Mouse (Mus musculus) lung, postnatal 0 days (tissue): Measurements from ENCODE around the gene Tll1.

ENCODE experiments used
- CTCF ChIP-seq: IDR thresholded peaks from 2 replicates; pipeline ENCODE4 v1.5.1; 2016; ENCODE audit warnings: antibody characterized with exemption, mild to moderate bottlenecking
- EP300 ChIP-seq: IDR thresholded peaks from 2 replicates; pipeline ENCODE4 v1.6.1; 2016; ENCODE audit warnings: antibody characterized with exemption, mild to moderate bottlenecking, control low read depth

GRCm38 (mm10) chr8:64217644-64218043, 11.6 kb upstream of the Tll1 start:
- TF ChIP-seq CTCF: peak; percentile 18; the same call in 1 of the 2 replicates
- no peak for TF ChIP-seq EP300
